Mouse (Mus musculus) liver, adult 2 months (tissue): Measurements from ENCODE around the gene Trip6.
A peak's percentile ranks its signal among the peaks of the same experiment; 100 is the strongest.

Source experiments
- CTCF ChIP-seq: fragments of 200-500 bp; IDR thresholded peaks from 2 replicates; pipeline ENCODE4 v1.5.1; 2011; ENCODE audit warnings: low read depth, low read length, control low read depth
- POLR2A ChIP-seq: fragments of 200-500 bp; IDR thresholded peaks from 2 replicates; pipeline ENCODE4 v1.6.1; 2011; ENCODE audit warnings: low read length, control low read depth; ENCODE audit not compliant: insufficient read depth; ENCODE audit errors: extremely low read depth

GRCm38 (mm10) chr5:137348482-137349383, 34.5 kb upstream of the Trip6 start:
- TF ChIP-seq CTCF = no peak
- TF ChIP-seq POLR2A = 0 out of 2 replicates have a peak, but pooled peaks have one; percentile 17
